Comparison of ENCODE assay signal across 9 mouse cellular contexts in the genomic region with DNA sequence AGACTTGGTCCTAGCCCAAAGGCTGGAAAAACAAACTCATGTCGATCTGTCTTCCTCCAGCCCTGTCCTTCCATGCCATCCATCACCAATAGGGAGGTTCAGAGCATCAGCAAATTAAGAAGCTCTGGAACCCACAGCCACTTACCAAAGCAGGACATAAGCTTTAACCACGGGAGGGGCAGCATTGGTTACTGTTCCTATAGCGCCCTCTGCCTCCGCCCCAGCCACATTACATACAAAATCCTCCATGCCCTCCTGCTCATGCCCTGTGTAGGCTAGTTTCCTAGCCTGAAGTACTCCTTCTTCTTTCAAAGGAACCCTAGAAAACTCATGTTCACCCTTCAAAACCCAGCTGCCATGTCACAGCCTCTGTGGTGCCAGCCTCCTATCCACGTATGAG.
DNase-seq lines count a peak whose midpoint lies in the region; ATAC-seq and TF ChIP-seq lines count a peak whose summit lies in the region.
"Had no signal": no experiment of that assay in that cellular context is flagged by ENCODE, and none has a peak within 500 bp of the region (broad histone marks: within the 10 kb centered on the region; RNA-seq: fewer than 3 reads in every experiment).

No protein-coding gene starts in this region.

- no peak for ATAC-seq in midbrain, embryonic 15.5 days (replicated peaks)
- ATAC-seq in embryonic facial prominence, embryonic 11.5 days (replicated peaks; ENCODE audit: insufficient number of reproducible peaks, low FRiP score, low TSS enrichment, low read depth): no peak
- no peak for ATAC-seq in intestine, embryonic 14.5 days (replicated peaks; ENCODE audit: low FRiP score, low TSS enrichment, low read depth)
- no peak for ATAC-seq in midbrain, postnatal 0 days (ENCODE audit: low FRiP score)

- H3K27ac ChIP-seq in midbrain, embryonic 10.5 days (replicated peaks): no peak overlapping the region
- H3K27ac ChIP-seq in midbrain, embryonic 15.5 days: no peak overlapping the region
- H3K27ac ChIP-seq in embryonic facial prominence, embryonic 11.5 days (replicated peaks; ENCODE audit: low read depth, low read length): no peak overlapping the region
- H3K27ac ChIP-seq in intestine, embryonic 14.5 days (ENCODE audit: low read depth): no peak overlapping the region
- H3K27ac ChIP-seq in midbrain, postnatal 0 days (ENCODE audit: low read depth, low read length): no peak overlapping the region
- H3K27ac ChIP-seq: neural tube, embryonic 12.5 days had no signal

- peak; percentile 61 for DNase-seq in midbrain, embryonic 10.5 days (ENCODE audit: low spot score)
- DNase-seq in adrenal gland, postnatal 14 days: peak; percentile 74
- peak; percentile 61 for DNase-seq in embryonic facial prominence, embryonic 11.5 days (ENCODE audit: low spot score)
- DNase-seq in intestine, embryonic 14.5 days (ENCODE audit: low spot score): peak; percentile 69
- DNase-seq in left cerebral cortex, postnatal 14 days (ENCODE audit: low spot score in 2 of 2): peak; percentile 69 to 71
- peak; percentile 55 for DNase-seq in midbrain, postnatal 0 days (ENCODE audit: low spot score)
- peak; percentile 8 to 15 for DNase-seq in thymus, adult 18-20 months

- WGBS in midbrain, embryonic 10.5 days: 23% methylated on average over 5 of the region's 5 CpGs
- WGBS in midbrain, embryonic 15.5 days: 28% methylated on average over 5 of the region's 5 CpGs
- WGBS in embryonic facial prominence, embryonic 11.5 days: 17% methylated on average over 5 of the region's 5 CpGs
- 22% methylated on average over 5 of the region's 5 CpGs for WGBS in intestine, embryonic 14.5 days
- WGBS in midbrain, postnatal 0 days: 28% methylated on average over 5 of the region's 5 CpGs

- peaks cover 2% of the 10 kb centered on the region; the same call in 1 of the 2 replicates for H3K27me3 ChIP-seq in midbrain, embryonic 10.5 days (ENCODE audit: low read depth, poor library complexity, severe bottlenecking)
- no peaks in the 10 kb centered on the region for H3K27me3 ChIP-seq in midbrain, embryonic 15.5 days (replicated peaks)
- no peaks in the 10 kb centered on the region for H3K27me3 ChIP-seq in embryonic facial prominence, embryonic 11.5 days (ENCODE audit: control insufficient read depth, insufficient read depth, low read length)
- no peaks in the 10 kb centered on the region for H3K27me3 ChIP-seq in intestine, embryonic 14.5 days (replicated peaks; ENCODE audit: control insufficient read depth, insufficient read depth, low read length)
- no peaks in the 10 kb centered on the region; the same call in 1 of the 2 replicates for H3K27me3 ChIP-seq in midbrain, postnatal 0 days (ENCODE audit: insufficient read depth, low read length)
- H3K27me3 ChIP-seq: neural tube, embryonic 12.5 days had no signal

- no peak overlapping the region for H3K4me3 ChIP-seq in midbrain, embryonic 10.5 days
- H3K4me3 ChIP-seq in midbrain, embryonic 15.5 days: no peak overlapping the region
- no peak overlapping the region for H3K4me3 ChIP-seq in embryonic facial prominence, embryonic 11.5 days (ENCODE audit: low read depth, low read length)
- no peak overlapping the region for H3K4me3 ChIP-seq in intestine, embryonic 14.5 days (ENCODE audit: low read depth, low read length)
- H3K4me3 ChIP-seq in midbrain, postnatal 0 days (ENCODE audit: low read depth, low read length): no peak overlapping the region
- H3K4me3 ChIP-seq: neural tube, embryonic 12.5 days had no signal

- intact Hi-C loops in left cerebral cortex, postnatal 14 days (cut with DNase I): loop anchor here (2.0 to 5.0 kb wide), 2 partner anchors 77 to 248 kb away; no protein-coding TSS in a partner anchor

- no peak overlapping the region for H3K4me2 ChIP-seq in midbrain, embryonic 15.5 days
- H3K4me2 ChIP-seq in embryonic facial prominence, embryonic 11.5 days (ENCODE audit: low read depth, low read length): no peak overlapping the region
- H3K4me2 ChIP-seq in intestine, embryonic 14.5 days (ENCODE audit: low read length): no peak overlapping the region
- no peak overlapping the region for H3K4me2 ChIP-seq in midbrain, postnatal 0 days (ENCODE audit: low read depth, low read length, poor library complexity, severe bottlenecking)
- H3K4me2 ChIP-seq: neural tube, embryonic 12.5 days had no signal

- H3K9ac ChIP-seq in midbrain, embryonic 15.5 days: no peak overlapping the region
- no peak overlapping the region for H3K9ac ChIP-seq in embryonic facial prominence, embryonic 11.5 days (replicated peaks; ENCODE audit: low read length)
- no peak overlapping the region for H3K9ac ChIP-seq in intestine, embryonic 14.5 days (ENCODE audit: low read length)
- H3K9ac ChIP-seq in midbrain, postnatal 0 days (replicated peaks; ENCODE audit: low read length, poor library complexity, severe bottlenecking): no peak overlapping the region
- H3K9ac ChIP-seq: neural tube, embryonic 12.5 days had no signal

- peak; percentile 62 for TF ChIP-seq CTCF in midbrain, postnatal 0 days (IDR thresholded peaks at IDR 0.05)

- H3K36me3 ChIP-seq in midbrain, embryonic 10.5 days: no peaks in the 10 kb centered on the region
- no peaks in the 10 kb centered on the region for H3K36me3 ChIP-seq in midbrain, embryonic 15.5 days (replicated peaks)
- no peaks in the 10 kb centered on the region for H3K36me3 ChIP-seq in embryonic facial prominence, embryonic 11.5 days (replicated peaks; ENCODE audit: control insufficient read depth, insufficient read depth, low read depth, low read length)
- H3K36me3 ChIP-seq in intestine, embryonic 14.5 days (ENCODE audit: control insufficient read depth, insufficient read depth, low read length): no peaks in the 10 kb centered on the region
- no peaks in the 10 kb centered on the region for H3K36me3 ChIP-seq in midbrain, postnatal 0 days (ENCODE audit: insufficient read depth, low read length)
- H3K36me3 ChIP-seq: neural tube, embryonic 12.5 days had no signal

- no peaks in the 10 kb centered on the region for H3K9me3 ChIP-seq in midbrain, embryonic 10.5 days (replicated peaks)
- H3K9me3 ChIP-seq in midbrain, embryonic 15.5 days: no peaks in the 10 kb centered on the region
- H3K9me3 ChIP-seq in embryonic facial prominence, embryonic 11.5 days (replicated peaks; ENCODE audit: control insufficient read depth, low read length): no peaks in the 10 kb centered on the region
- H3K9me3 ChIP-seq in intestine, embryonic 14.5 days (ENCODE audit: control insufficient read depth, low read length): no peaks in the 10 kb centered on the region
- no peaks in the 10 kb centered on the region for H3K9me3 ChIP-seq in midbrain, postnatal 0 days (ENCODE audit: low read length)
- H3K9me3 ChIP-seq: neural tube, embryonic 12.5 days had no signal

- H3K4me1 ChIP-seq in midbrain, embryonic 10.5 days: peaks cover 13% of the 10 kb centered on the region
- H3K4me1 ChIP-seq in midbrain, embryonic 15.5 days: peaks cover 12% of the 10 kb centered on the region
- H3K4me1 ChIP-seq in embryonic facial prominence, embryonic 11.5 days (ENCODE audit: control insufficient read depth, insufficient read depth, low read length): no peaks in the 10 kb centered on the region
- no peaks in the 10 kb centered on the region for H3K4me1 ChIP-seq in intestine, embryonic 14.5 days (replicated peaks; ENCODE audit: control insufficient read depth, insufficient read depth, low read length)
- H3K4me1 ChIP-seq in midbrain, postnatal 0 days (ENCODE audit: insufficient read depth, low read length): 0 out of 2 replicates have a peak, but pooled peaks cover 4% of the 10 kb centered on the region

Comparison
In these comparisons a context has a peak if more than half of its experiments do, and no peak if none do; other contexts are left out.
1. DNase-seq: peak in every context shown above with its lines; median percentile 74 in adrenal gland, postnatal 14 days; 70 in left cerebral cortex, postnatal 14 days; 69 in intestine, embryonic 14.5 days; 61 in midbrain, embryonic 10.5 days; 61 in embryonic facial prominence, embryonic 11.5 days; 55 in midbrain, postnatal 0 days; 12 in thymus, adult 18-20 months.